Mouse (Mus musculus) liver, embryonic 16.5 days (tissue): ENCODE data around the gene Rpl29. TPM values are rescaled to one million over a fixed set of nuclear protein-coding genes. Genes with fewer than 3 reads are reported as not detected.

Source experiments
- ATAC-seq: fragments of 200-750 bp; cut with Nextera tagmentation; 2 replicates; pipeline ENCODE4 v1.8.0; 2017; ENCODE audit warnings: low read depth, mild to moderate bottlenecking, moderate number of reproducible peaks, moderate library complexity
- H3K27ac ChIP-seq: fragments of 300-500 bp; sonication (generic); 2 replicates; pipeline ENCODE4 v1.5.1; 2014; ENCODE audit warnings: mild to moderate bottlenecking, low read length
- H3K27me3 ChIP-seq: fragments of 300-500 bp; sonication (generic); 2 replicates; pipeline ENCODE4 v1.6.1; 2014; ENCODE audit warnings: low read depth, low read length, mixed read lengths; ENCODE audit not compliant: control insufficient read depth, insufficient read depth
- H3K36me3 ChIP-seq: fragments of 300-500 bp; sonication (generic); 2 replicates; pipeline ENCODE4 v1.6.1; 2014; ENCODE audit warnings: mild to moderate bottlenecking; ENCODE audit not compliant: control insufficient read depth, insufficient read depth
- H3K4me1 ChIP-seq: fragments of 300-500 bp; sonication (generic); 2 replicates; pipeline ENCODE4 v1.6.1; 2014; ENCODE audit warnings: low read depth, low read length, mixed read lengths; ENCODE audit not compliant: control insufficient read depth
- H3K4me2 ChIP-seq: fragments of 300-500 bp; sonication (generic); 2 replicates; pipeline ENCODE4 v1.6.1; 2014; ENCODE audit warnings: low read depth, low read length, mixed read lengths
- H3K4me3 ChIP-seq: fragments of 300-500 bp; sonication (generic); 2 replicates; pipeline ENCODE4 v1.5.1; 2014; ENCODE audit warnings: low read depth, mild to moderate bottlenecking, low read length
- H3K9ac ChIP-seq: fragments of 300-500 bp; sonication (generic); 2 replicates; pipeline ENCODE4 v1.6.1; 2014; ENCODE audit warnings: low read depth, low read length
- H3K9me3 ChIP-seq: fragments of 300-500 bp; sonication (generic); replicated peaks from 2 replicates; pipeline ENCODE4 v1.6.1; 2016; ENCODE audit warnings: low read length; ENCODE audit not compliant: control insufficient read depth
- WGBS: fragments of 180-500 bp; shearing (Covaris S2); extraction: QIAGEN DNeasy Blood & Tissue Kit; methylation state at CpG from one replicate; pipeline ENCODE4 v1.1.7; 2014; ENCODE audit not compliant: insufficient replicate concordance; 5-methylcytosine and 5-hydroxymethylcytosine counted together
- polyA plus RNA-seq: library from polyadenylated mRNA; unstranded; fragments of >200 nt; fragmentation: Nextera tagmentation; extraction: Ambion mirVana; gene quantifications from 2 replicates; pipeline ENCODE4 v1.2.1, GENCODE M21; 2015

Rpl29 gene
- polyA plus RNA-seq, 1 experiment from 2014 or later = 452 TPM

GRCm38 (mm10) chr9:106430015-106430264 is 686 bp downstream of the Rpl29 start:
- peak overlapping the region; percentile 81 for H3K9ac ChIP-seq
- no peaks in the 10 kb centered on the region for H3K27me3 ChIP-seq
- peak overlapping the region; percentile 75 for H3K4me3 ChIP-seq
- ATAC-seq = no peak
- H3K4me2 ChIP-seq = peak overlapping the region; percentile 94
- H3K27ac ChIP-seq = peak overlapping the region; percentile 80
- no peaks in the 10 kb centered on the region for H3K9me3 ChIP-seq
- H3K36me3 ChIP-seq = peaks cover 16% of the 10 kb centered on the region
- peaks cover 36% of the 10 kb centered on the region for H3K4me1 ChIP-seq
- under 1% methylated on average over 4 of the region's 4 CpGs for WGBS

DNA sequence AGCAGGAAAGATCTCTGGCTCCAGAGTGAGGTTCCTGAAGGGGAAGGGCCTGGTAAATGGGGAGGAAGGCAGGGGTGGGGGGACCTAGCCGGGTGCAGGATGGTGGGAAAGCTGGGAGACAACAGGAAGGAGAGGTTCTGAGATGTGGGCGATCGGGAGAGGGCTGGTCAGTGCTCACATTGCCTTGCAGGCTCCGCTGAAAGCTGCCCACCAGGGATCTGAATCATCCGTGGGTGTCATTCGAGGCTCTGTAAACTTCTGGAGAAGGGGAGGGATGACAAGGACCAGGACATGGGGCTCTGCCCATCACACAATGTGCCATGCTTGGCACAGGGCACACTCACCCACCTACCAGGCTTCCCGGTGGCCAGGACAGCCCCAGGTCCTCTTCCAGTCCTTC is 4.1 kb downstream of the Rpl29 start:
- no peak overlapping the region for H3K9ac ChIP-seq
- H3K4me2 ChIP-seq = no peak overlapping the region
- H3K27ac ChIP-seq = no peak overlapping the region
- 72% methylated on average over 7 of the region's 7 CpGs for WGBS
- no peaks in the 10 kb centered on the region for H3K27me3 ChIP-seq
- peaks cover 16% of the 10 kb centered on the region for H3K36me3 ChIP-seq
- no peak for ATAC-seq
- H3K4me3 ChIP-seq = no peak overlapping the region
- no peaks in the 10 kb centered on the region for H3K9me3 ChIP-seq
- H3K4me1 ChIP-seq = peaks cover 55% of the 10 kb centered on the region

DNA sequence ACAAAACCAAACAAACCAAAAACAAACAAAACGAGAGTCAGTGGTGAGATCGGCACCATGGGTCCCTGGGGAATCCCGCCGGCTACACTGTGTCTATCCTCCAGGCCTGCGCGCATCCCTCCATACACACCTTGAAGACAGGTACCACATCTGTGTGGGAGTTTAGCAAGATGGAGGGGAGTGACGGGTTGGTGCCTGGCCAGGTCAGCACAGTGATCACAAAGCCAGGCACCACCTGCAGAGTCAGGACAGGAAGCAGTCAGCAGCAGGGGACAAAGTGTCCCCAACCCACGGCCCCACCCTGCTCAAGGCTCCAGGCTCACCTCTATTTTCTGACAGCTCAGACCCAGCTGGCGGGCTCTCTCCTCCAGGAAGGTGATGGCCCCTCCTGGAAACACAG is 7.3 kb downstream of the Rpl29 start:
- Histone ChIP-seq H3K27ac (no peak overlapping the region), H3K4me2 (no peak overlapping the region), H3K9ac (no peak overlapping the region), H3K9me3 (no peaks in the 10 kb centered on the region), H3K4me1 (peaks cover 49% of the 10 kb centered on the region), H3K4me3 (no peak overlapping the region), H3K27me3 (no peaks in the 10 kb centered on the region), H3K36me3 (peaks cover 14% of the 10 kb centered on the region)
- 73% methylated on average over 9 of the region's 9 CpGs for WGBS
- no peak for ATAC-seq

- Histone ChIP-seq H3K27ac (no peak overlapping the region), H3K27me3 (no peaks in the 10 kb centered on the region), H3K4me1 (peaks cover 27% of the 10 kb centered on the region), H3K9ac (no peak overlapping the region), H3K36me3 (no peaks in the 10 kb centered on the region), H3K4me2 (no peak overlapping the region), H3K9me3 (no peaks in the 10 kb centered on the region), H3K4me3 (no peak overlapping the region)
- WGBS = 67% methylated on average over 5 of the region's 5 CpGs
- ATAC-seq = no peak
Measured at GRCm38 (mm10) chr9:106442680-106443079, 13.4 kb downstream of the Rpl29 start.

- H3K9me3 ChIP-seq = no peaks in the 10 kb centered on the region
- H3K4me2 ChIP-seq = no peak overlapping the region
- H3K9ac ChIP-seq = no peak overlapping the region
- ATAC-seq = no peak
- peaks cover 27% of the 10 kb centered on the region for H3K4me1 ChIP-seq
- no peak overlapping the region for H3K4me3 ChIP-seq
- 58% methylated on average over 4 of the region's 4 CpGs for WGBS
- H3K27ac ChIP-seq = no peak overlapping the region
- no peaks in the 10 kb centered on the region for H3K36me3 ChIP-seq
- no peaks in the 10 kb centered on the region for H3K27me3 ChIP-seq
Measured at GRCm38 (mm10) chr9:106444836-106445235, 15.6 kb downstream of the Rpl29 start.

DNA sequence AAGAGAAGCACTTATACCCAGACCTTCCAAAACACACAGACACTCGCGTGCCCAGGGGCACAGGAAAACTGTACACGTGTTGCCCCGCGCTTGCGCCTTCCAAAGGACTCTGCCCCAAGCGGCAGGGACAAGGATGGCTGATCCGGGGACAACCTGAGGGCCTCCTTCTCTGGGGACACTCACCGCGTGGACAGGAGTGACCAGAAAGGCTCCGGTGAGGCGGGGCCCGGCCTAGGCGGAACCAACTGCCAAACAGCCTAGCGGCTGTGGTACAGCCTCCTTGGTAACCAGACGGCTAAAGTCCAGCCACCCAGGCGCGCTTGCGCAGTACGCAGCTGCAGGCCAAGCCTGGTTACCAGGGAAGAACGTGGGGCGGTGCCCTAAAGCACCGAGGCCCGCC is 18.1 kb downstream of the Rpl29 start, which contains the start of the genes Abhd14b and Abhd14a:
Gene Abhd14b (plus strand): TSS at position 112 of the 400 bp plus-strand sequence.
Gene Abhd14a (minus strand): TSS at position 331 of the 400 bp plus-strand sequence.
- Histone ChIP-seq H3K27me3 (peaks cover 1% of the 10 kb centered on the region; the same call in 1 of the 2 replicates), H3K9ac (peak within 1 kb of the TSS; percentile 65), H3K9me3 (no peaks in the 10 kb centered on the region), H3K4me3 (peak within 1 kb of the TSS; percentile 63), H3K4me2 (peak within 1 kb of the TSS; percentile 57), H3K27ac (peak within 1 kb of the TSS; percentile 77), H3K4me1 (peaks cover 31% of the 10 kb centered on the region), H3K36me3 (no peaks in the 10 kb centered on the region)
- WGBS = under 1% methylated on average over 24 of the region's 24 CpGs
- ATAC-seq = peak; percentile 87

DNA sequence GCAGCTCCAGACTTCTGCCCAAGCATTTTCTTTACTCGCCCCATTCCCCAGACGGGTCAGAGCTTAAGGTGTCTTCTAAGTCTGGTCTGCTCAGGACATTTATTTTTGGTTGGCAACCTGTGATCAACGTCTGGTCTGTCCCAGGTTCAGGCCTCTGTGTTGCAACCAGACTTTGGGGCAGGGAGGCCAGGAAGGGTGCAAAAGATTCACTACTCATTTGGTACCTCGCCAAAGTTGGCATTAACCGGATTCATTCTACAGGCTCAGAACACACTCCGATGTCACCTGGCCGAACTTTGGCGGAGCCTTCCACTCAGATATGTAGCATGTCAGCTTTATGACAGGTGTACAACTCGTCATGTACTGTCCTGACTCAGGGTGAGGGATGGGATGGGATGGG is 18.7 kb downstream of the Rpl29 start:
- Histone ChIP-seq H3K27me3 (peaks cover 6% of the 10 kb centered on the region), H3K36me3 (no peaks in the 10 kb centered on the region), H3K4me2 (peak overlapping the region; percentile 57), H3K9ac (peak overlapping the region; percentile 22; the same call in 1 of the 2 replicates), H3K27ac (peak overlapping the region; percentile 68), H3K9me3 (no peaks in the 10 kb centered on the region), H3K4me1 (peaks cover 31% of the 10 kb centered on the region), H3K4me3 (peak overlapping the region; percentile 63)
- no peak for ATAC-seq
- WGBS = 28% methylated on average over 9 of the region's 9 CpGs

GRCm38 (mm10) chr9:106448498-106449031 is 19.3 kb downstream of the Rpl29 start:
- H3K27ac ChIP-seq = peak overlapping the region; percentile 77
- peak overlapping the region; percentile 65 for H3K9ac ChIP-seq
- H3K4me1 ChIP-seq = peaks cover 37% of the 10 kb centered on the region
- H3K27me3 ChIP-seq = peaks cover 13% of the 10 kb centered on the region
- H3K4me2 ChIP-seq = peak overlapping the region; percentile 57
- peak overlapping the region; percentile 63 for H3K4me3 ChIP-seq
- peak; percentile 50 for ATAC-seq
- H3K36me3 ChIP-seq = no peaks in the 10 kb centered on the region
- H3K9me3 ChIP-seq = no peaks in the 10 kb centered on the region
- WGBS = 0% methylated on average over 23 of the region's 23 CpGs

DNA sequence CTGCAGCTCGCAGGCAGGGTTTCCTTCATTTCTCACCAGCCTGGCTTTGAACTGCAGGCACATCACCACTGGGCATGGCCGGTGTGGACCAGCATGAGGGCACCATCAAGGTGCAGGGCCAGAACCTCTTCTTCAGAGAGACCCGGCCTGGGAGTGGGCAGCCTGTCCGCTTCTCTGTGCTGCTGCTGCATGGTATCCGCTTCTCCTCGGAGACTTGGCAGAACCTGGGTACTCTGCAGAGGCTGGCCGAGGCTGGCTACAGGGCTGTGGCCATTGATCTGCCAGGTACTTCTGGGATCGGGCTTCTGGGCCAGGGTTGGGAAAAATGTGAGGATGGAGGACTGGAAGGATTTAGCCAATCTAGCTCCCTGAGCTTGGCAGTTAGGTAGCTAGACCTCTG is 20.7 kb downstream of the Rpl29 start:
- Histone ChIP-seq H3K27me3 (peaks cover 26% of the 10 kb centered on the region), H3K9ac (no peak overlapping the region; the same call in 1 of the 2 replicates), H3K9me3 (no peaks in the 10 kb centered on the region), H3K4me2 (peak overlapping the region; percentile 57; the same call in 1 of the 2 replicates), H3K4me3 (no peak overlapping the region), H3K36me3 (no peaks in the 10 kb centered on the region), H3K4me1 (peaks cover 45% of the 10 kb centered on the region), H3K27ac (no peak overlapping the region)
- 66% methylated on average over 8 of the region's 8 CpGs for WGBS
- no peak for ATAC-seq
